Mouse (Mus musculus): Measurements from ENCODE around the gene Pkp4. TPM values are rescaled to one million over a fixed set of nuclear protein-coding genes. Genes with fewer than 3 reads are reported as not detected.
"Not testable (repeated sequence)": the region's sequence is repeated elsewhere in the genome, so short reads cannot be mapped to it uniquely, and the experiment has no call there.

The Pkp4 gene
- polyA plus RNA-seq, 1 experiment from 2014 or later = 48.3 TPM

GRCm38 (mm10) chr2:59395160-59395650 lies 234.6 kb downstream of the Pkp4 start:
- ATAC-seq (replicated peaks; ENCODE audit: extremely low read depth, insufficient read depth, low FRiP score); H3K9ac ChIP-seq (ENCODE audit: low read length); H3K27me3 ChIP-seq (ENCODE audit: control insufficient read depth, insufficient read depth, low read length); H3K4me3 ChIP-seq (ENCODE audit: low read length); H3K9me3 ChIP-seq (replicated peaks; ENCODE audit: control insufficient read depth, low read length); H3K36me3 ChIP-seq (ENCODE audit: control insufficient read depth, insufficient read depth); H3K4me1 ChIP-seq (ENCODE audit: control insufficient read depth, insufficient read depth, low read length); H3K27ac ChIP-seq (ENCODE audit: low read length); H3K4me2 ChIP-seq (ENCODE audit: low read depth, low read length): not testable (repeated sequence)
- 74% methylated on average over 1 of the region's 1 CpGs for WGBS

GRCm38 (mm10) chr2:59396555-59396954 lies 235.9 kb downstream of the Pkp4 start:
- ATAC-seq (replicated peaks; ENCODE audit: extremely low read depth, insufficient read depth, low FRiP score) = no peak
- Histone ChIP-seq H3K27ac (ENCODE audit: low read length) (no peak overlapping the region), H3K4me3 (ENCODE audit: low read length) (no peak overlapping the region), H3K4me1 (ENCODE audit: control insufficient read depth, insufficient read depth, low read length) (no peaks in the 10 kb centered on the region), H3K9me3 (replicated peaks; ENCODE audit: control insufficient read depth, low read length) (no peaks in the 10 kb centered on the region), H3K9ac (ENCODE audit: low read length) (no peak overlapping the region), H3K36me3 (ENCODE audit: control insufficient read depth, insufficient read depth) (no peaks in the 10 kb centered on the region), H3K4me2 (ENCODE audit: low read depth, low read length) (no peak overlapping the region), H3K27me3 (ENCODE audit: control insufficient read depth, insufficient read depth, low read length) (no peaks in the 10 kb centered on the region)
- 87% methylated on average over 1 of the region's 1 CpGs for WGBS

GRCm38 (mm10) chr2:59397531-59397930 lies 236.9 kb downstream of the Pkp4 start:
- H3K9ac ChIP-seq (ENCODE audit: low read length) = no peak overlapping the region
- H3K4me2 ChIP-seq (ENCODE audit: low read depth, low read length) = no peak overlapping the region
- H3K27me3 ChIP-seq (ENCODE audit: control insufficient read depth, insufficient read depth, low read length) = no peaks in the 10 kb centered on the region
- ATAC-seq (replicated peaks; ENCODE audit: extremely low read depth, insufficient read depth, low FRiP score) = no peak
- H3K4me1 ChIP-seq (ENCODE audit: control insufficient read depth, insufficient read depth, low read length) = no peaks in the 10 kb centered on the region
- no peak overlapping the region for H3K27ac ChIP-seq (ENCODE audit: low read length)
- no peaks in the 10 kb centered on the region for H3K36me3 ChIP-seq (ENCODE audit: control insufficient read depth, insufficient read depth)
- H3K4me3 ChIP-seq (ENCODE audit: low read length) = no peak overlapping the region
- H3K9me3 ChIP-seq (replicated peaks; ENCODE audit: control insufficient read depth, low read length) = no peaks in the 10 kb centered on the region

- no peak overlapping the region for H3K4me2 ChIP-seq (ENCODE audit: low read depth, low read length)
- no peaks in the 10 kb centered on the region for H3K27me3 ChIP-seq (ENCODE audit: control insufficient read depth, insufficient read depth, low read length)
- no peaks in the 10 kb centered on the region for H3K4me1 ChIP-seq (ENCODE audit: control insufficient read depth, insufficient read depth, low read length)
- no peak overlapping the region for H3K9ac ChIP-seq (ENCODE audit: low read length)
- no peak overlapping the region for H3K4me3 ChIP-seq (ENCODE audit: low read length)
- H3K27ac ChIP-seq (ENCODE audit: low read length) = peak overlapping the region; percentile 62
- peak; percentile 78 for ATAC-seq (replicated peaks; ENCODE audit: extremely low read depth, insufficient read depth, low FRiP score)
- 42% methylated on average over 2 of the region's 2 CpGs for WGBS
- H3K36me3 ChIP-seq (ENCODE audit: control insufficient read depth, insufficient read depth) = no peaks in the 10 kb centered on the region
- H3K9me3 ChIP-seq (replicated peaks; ENCODE audit: control insufficient read depth, low read length) = no peaks in the 10 kb centered on the region
Measured at GRCm38 (mm10) chr2:59400901-59401378, 240.3 kb downstream of the Pkp4 start.

- Histone ChIP-seq H3K4me1 (ENCODE audit: control insufficient read depth, insufficient read depth, low read length) (peaks cover 3% of the 10 kb centered on the region), H3K4me3 (ENCODE audit: low read length) (no peak overlapping the region), H3K9me3 (replicated peaks; ENCODE audit: control insufficient read depth, low read length) (no peaks in the 10 kb centered on the region), H3K4me2 (ENCODE audit: low read depth, low read length) (no peak overlapping the region), H3K27me3 (ENCODE audit: control insufficient read depth, insufficient read depth, low read length) (no peaks in the 10 kb centered on the region), H3K27ac (ENCODE audit: low read length) (peak overlapping the region; percentile 62), H3K36me3 (ENCODE audit: control insufficient read depth, insufficient read depth) (no peaks in the 10 kb centered on the region), H3K9ac (ENCODE audit: low read length) (no peak overlapping the region)
- ATAC-seq (replicated peaks; ENCODE audit: extremely low read depth, insufficient read depth, low FRiP score) = peak; percentile 66
- WGBS = 60% methylated on average over 8 of the region's 8 CpGs
Measured at GRCm38 (mm10) chr2:59401841-59402461, 241.3 kb downstream of the Pkp4 start.

GRCm38 (mm10) chr2:59404022-59404421 lies 243.4 kb downstream of the Pkp4 start:
- ATAC-seq (replicated peaks; ENCODE audit: extremely low read depth, insufficient read depth, low FRiP score) = no peak
- no peaks in the 10 kb centered on the region for H3K27me3 ChIP-seq (ENCODE audit: control insufficient read depth, insufficient read depth, low read length)
- no peaks in the 10 kb centered on the region for H3K9me3 ChIP-seq (replicated peaks; ENCODE audit: control insufficient read depth, low read length)
- WGBS = 88% methylated on average over 8 of the region's 8 CpGs
- H3K27ac ChIP-seq (ENCODE audit: low read length) = no peak overlapping the region
- no peak overlapping the region for H3K4me2 ChIP-seq (ENCODE audit: low read depth, low read length)
- H3K36me3 ChIP-seq (ENCODE audit: control insufficient read depth, insufficient read depth) = no peaks in the 10 kb centered on the region
- no peak overlapping the region for H3K4me3 ChIP-seq (ENCODE audit: low read length)
- peaks cover 14% of the 10 kb centered on the region for H3K4me1 ChIP-seq (ENCODE audit: control insufficient read depth, insufficient read depth, low read length)
- no peak overlapping the region for H3K9ac ChIP-seq (ENCODE audit: low read length)

Other genes starting within 250 kb of the Pkp4 start
- 1.0 and 1.1 TPM in 2 replicates for gene Ccdc148, start 167 bp upstream of the Pkp4 start, polyA plus RNA-seq (2015; fragmentation: Nextera tagmentation; extraction: Ambion mirVana)

All from heart, embryonic 16.5 days (tissue).